Mouse (Mus musculus): ENCODE results near the gene Lbr. TPM values are rescaled to one million over a fixed set of nuclear protein-coding genes. Genes with fewer than 3 reads are reported as not detected.
A peak's percentile ranks its signal among the peaks of the same experiment; 100 is the strongest.

Lbr gene
- 56.6 and 61.0 TPM in 2 replicates for polyA plus RNA-seq (2015; fragmentation: Nextera tagmentation; extraction: Ambion mirVana)

- no peak; the same call in 1 of the 2 replicates for ATAC-seq
- no peaks in the 10 kb centered on the region for H3K9me3 ChIP-seq
These were observed at the start of gene Lbr for GRCm38 (mm10) chr1:181842781-181843180. TSS of gene Lbr (minus strand) at chr1:181843046.

GRCm38 (mm10) chr1:181889670-181890069, 46.8 kb upstream of the Lbr start:
- H3K9me3 ChIP-seq, result no peaks in the 10 kb centered on the region
- ATAC-seq, result no peak
- no peak overlapping the region for H3K4me2 ChIP-seq (replicated peaks)
- H3K4me1 ChIP-seq (replicated peaks), result no peaks in the 10 kb centered on the region
- H3K9ac ChIP-seq (replicated peaks), result no peak overlapping the region
- 91% methylated on average over 7 of the region's 7 CpGs for WGBS
- H3K27ac ChIP-seq, result no peak overlapping the region
- peaks cover 5% of the 10 kb centered on the region; the same call in 1 of the 2 replicates for H3K27me3 ChIP-seq
- H3K4me3 ChIP-seq (replicated peaks), result no peak overlapping the region
- H3K36me3 ChIP-seq, result no peaks in the 10 kb centered on the region

More at GRCm38 (mm10) chr1:181842781-181843180, at the start of gene Lbr:
- WGBS, result under 1% methylated on average over 14 of the region's 14 CpGs
- Histone ChIP-seq H3K9ac (replicated peaks) (peak within 1 kb of the TSS; percentile 93), H3K4me1 (replicated peaks) (peaks cover 35% of the 10 kb centered on the region), H3K27ac (peak within 1 kb of the TSS; percentile 95), H3K4me2 (replicated peaks) (peak within 1 kb of the TSS; percentile 89), H3K36me3 (no peaks in the 10 kb centered on the region), H3K27me3 (peaks cover 5% of the 10 kb centered on the region), H3K4me3 (replicated peaks) (peak within 1 kb of the TSS; percentile 93)

- Histone ChIP-seq H3K27me3 (peaks cover 5% of the 10 kb centered on the region; the same call in 1 of the 2 replicates), H3K9ac (replicated peaks) (no peak overlapping the region), H3K9me3 (no peaks in the 10 kb centered on the region), H3K4me3 (replicated peaks) (no peak overlapping the region), H3K4me2 (replicated peaks) (no peak overlapping the region), H3K27ac (no peak overlapping the region), H3K4me1 (replicated peaks) (no peaks in the 10 kb centered on the region), H3K36me3 (no peaks in the 10 kb centered on the region)
- 5% methylated on average over 11 of the region's 11 CpGs for WGBS
- peak; percentile 87 for ATAC-seq
These were observed 46.0 kb upstream of the Lbr start for GRCm38 (mm10) chr1:181888801-181889200.

- 0 out of 2 replicates have a peak, but pooled peaks have one; percentile 28 for ATAC-seq
- no peak overlapping the region for H3K4me2 ChIP-seq (replicated peaks)
- no peak overlapping the region for H3K9ac ChIP-seq (replicated peaks)
- H3K4me1 ChIP-seq (replicated peaks), result no peaks in the 10 kb centered on the region; the same call in 1 of the 2 replicates
- H3K36me3 ChIP-seq, result no peaks in the 10 kb centered on the region
- H3K27ac ChIP-seq, result no peak overlapping the region
- no peaks in the 10 kb centered on the region for H3K9me3 ChIP-seq
- 31% methylated on average over 8 of the region's 8 CpGs for WGBS
- H3K27me3 ChIP-seq, result no peaks in the 10 kb centered on the region
- no peak overlapping the region for H3K4me3 ChIP-seq (replicated peaks)
These were observed 38.7 kb upstream of the Lbr start for GRCm38 (mm10) chr1:181881532-181881931.

GRCm38 (mm10) chr1:181880752-181881325, 38.0 kb upstream of the Lbr start:
- H3K4me2 ChIP-seq (replicated peaks), result no peak overlapping the region
- H3K27ac ChIP-seq, result no peak overlapping the region
- no peaks in the 10 kb centered on the region for H3K27me3 ChIP-seq
- no peaks in the 10 kb centered on the region; the same call in 1 of the 2 replicates for H3K4me1 ChIP-seq (replicated peaks)
- H3K4me3 ChIP-seq (replicated peaks), result no peak overlapping the region
- H3K36me3 ChIP-seq, result no peaks in the 10 kb centered on the region
- WGBS, result 53% methylated on average over 15 of the region's 15 CpGs
- H3K9me3 ChIP-seq, result no peaks in the 10 kb centered on the region
- no peak overlapping the region for H3K9ac ChIP-seq (replicated peaks)
- peak; percentile 51; the same call in 1 of the 2 replicates for ATAC-seq

GRCm38 (mm10) chr1:181878436-181878835, 35.6 kb upstream of the Lbr start:
- ATAC-seq, result no peak
- Histone ChIP-seq H3K4me1 (replicated peaks) (no peaks in the 10 kb centered on the region; the same call in 1 of the 2 replicates), H3K36me3 (no peaks in the 10 kb centered on the region), H3K4me2 (replicated peaks) (no peak overlapping the region), H3K27me3 (no peaks in the 10 kb centered on the region), H3K9me3 (no peaks in the 10 kb centered on the region), H3K27ac (no peak overlapping the region), H3K9ac (replicated peaks) (no peak overlapping the region), H3K4me3 (replicated peaks) (no peak overlapping the region)
- WGBS, result 77% methylated on average over 5 of the region's 5 CpGs

- no peak overlapping the region for H3K9ac ChIP-seq (replicated peaks)
- H3K4me1 ChIP-seq (replicated peaks), result no peaks in the 10 kb centered on the region; the same call in 1 of the 2 replicates
- H3K27me3 ChIP-seq, result no peaks in the 10 kb centered on the region
- H3K4me2 ChIP-seq (replicated peaks), result no peak overlapping the region
- no peak overlapping the region for H3K4me3 ChIP-seq (replicated peaks)
- H3K36me3 ChIP-seq, result no peaks in the 10 kb centered on the region
- ATAC-seq, result no peak
- 61% methylated on average over 5 of the region's 5 CpGs for WGBS
- H3K9me3 ChIP-seq, result no peaks in the 10 kb centered on the region
- H3K27ac ChIP-seq, result no peak overlapping the region
These were observed 34.2 kb upstream of the Lbr start for GRCm38 (mm10) chr1:181877088-181877487.

GRCm38 (mm10) chr1:181876656-181877055, 33.8 kb upstream of the Lbr start:
- Histone ChIP-seq H3K27me3 (no peaks in the 10 kb centered on the region), H3K36me3 (no peaks in the 10 kb centered on the region), H3K4me2 (replicated peaks) (no peak overlapping the region), H3K9me3 (no peaks in the 10 kb centered on the region), H3K27ac (no peak overlapping the region), H3K9ac (replicated peaks) (no peak overlapping the region), H3K4me1 (replicated peaks) (no peaks in the 10 kb centered on the region), H3K4me3 (replicated peaks) (no peak overlapping the region)
- ATAC-seq, result no peak
- WGBS, result 75% methylated on average over 3 of the region's 3 CpGs

GRCm38 (mm10) chr1:181873086-181873920, 30.5 kb upstream of the Lbr start:
- ATAC-seq, result no peak
- Histone ChIP-seq H3K4me2 (replicated peaks) (no peak overlapping the region), H3K27me3 (no peaks in the 10 kb centered on the region), H3K27ac (no peak overlapping the region), H3K9ac (replicated peaks) (no peak overlapping the region), H3K36me3 (no peaks in the 10 kb centered on the region), H3K9me3 (no peaks in the 10 kb centered on the region), H3K4me3 (replicated peaks) (no peak overlapping the region), H3K4me1 (replicated peaks) (no peaks in the 10 kb centered on the region)
- WGBS, result 83% methylated on average over 9 of the region's 9 CpGs

- no peak overlapping the region for H3K27ac ChIP-seq
- no peak overlapping the region for H3K9ac ChIP-seq (replicated peaks)
- no peaks in the 10 kb centered on the region for H3K36me3 ChIP-seq
- WGBS, result 91% methylated on average over 3 of the region's 3 CpGs
- H3K4me3 ChIP-seq (replicated peaks), result no peak overlapping the region
- H3K4me2 ChIP-seq (replicated peaks), result no peak overlapping the region
- no peaks in the 10 kb centered on the region for H3K4me1 ChIP-seq (replicated peaks)
- H3K27me3 ChIP-seq, result no peaks in the 10 kb centered on the region
- no peak for ATAC-seq
- H3K9me3 ChIP-seq, result no peaks in the 10 kb centered on the region
These were observed 29.8 kb upstream of the Lbr start for GRCm38 (mm10) chr1:181872639-181873038.

GRCm38 (mm10) chr1:181866429-181867280, 23.8 kb upstream of the Lbr start:
- Histone ChIP-seq H3K9me3 (no peaks in the 10 kb centered on the region), H3K4me2 (replicated peaks) (no peak overlapping the region), H3K36me3 (no peaks in the 10 kb centered on the region), H3K27me3 (no peaks in the 10 kb centered on the region), H3K27ac (no peak overlapping the region), H3K9ac (replicated peaks) (no peak overlapping the region), H3K4me3 (replicated peaks) (no peak overlapping the region), H3K4me1 (replicated peaks) (peaks cover 12% of the 10 kb centered on the region)
- no peak for ATAC-seq
- 89% methylated on average over 6 of the region's 6 CpGs for WGBS

- Histone ChIP-seq H3K36me3 (no peaks in the 10 kb centered on the region), H3K4me1 (replicated peaks) (peaks cover 12% of the 10 kb centered on the region), H3K27me3 (no peaks in the 10 kb centered on the region), H3K27ac (no peak overlapping the region), H3K9ac (replicated peaks) (no peak overlapping the region), H3K4me2 (replicated peaks) (no peak overlapping the region), H3K9me3 (no peaks in the 10 kb centered on the region), H3K4me3 (replicated peaks) (no peak overlapping the region)
- ATAC-seq, result no peak
- WGBS, result 87% methylated on average over 5 of the region's 5 CpGs
These were observed 23.0 kb upstream of the Lbr start for GRCm38 (mm10) chr1:181865863-181866216.

Measured in midbrain, embryonic 13.5 days (tissue).